Mouse (Mus musculus) left cerebral cortex, adult 2 months (tissue): Measurements from ENCODE around the gene Cog1. TPM values are rescaled to one million over a fixed set of nuclear protein-coding genes. Genes with fewer than 3 reads are reported as not detected.

Experiments used
- DNase-seq, 2 experiments: peaks; one replicate each; pipeline ENCODE4 v3.0.0; 2021 to 2022; ENCODE audit warnings: low spot score in 2 of 2, mixed read lengths in 1 of 2; ENCODE audit errors: extremely low spot score in 1 of 2
- H3K27ac ChIP-seq: fragments of 200-600 bp; 2 replicates; pipeline ENCODE4 v1.8.1; 2022
- H3K4me3 ChIP-seq: fragments of 200-600 bp; 2 replicates; pipeline ENCODE4 v1.8.1; 2022
- CTCF ChIP-seq: fragments of 200-600 bp; IDR thresholded peaks from 2 replicates; pipeline ENCODE4 v1.8.1; 2022; ENCODE audit warnings: antibody characterized with exemption, mild to moderate bottlenecking, moderate library complexity
- intact Hi-C: fragments of 180-260 bp; cut with DNase I; formaldehyde crosslinking; loops from one replicate; pipeline ENCODE4 v1.15.1; 2025
- total RNA-seq, 2 experiments: library from RNA; stranded (reverse); gene quantifications; 2 replicates each; pipeline ENCODE4 v1.2.3; 2021

Cog1 gene
- total RNA-seq, 2 experiments from 2014 or later = 50.3 to 52.3 TPM

DNA sequence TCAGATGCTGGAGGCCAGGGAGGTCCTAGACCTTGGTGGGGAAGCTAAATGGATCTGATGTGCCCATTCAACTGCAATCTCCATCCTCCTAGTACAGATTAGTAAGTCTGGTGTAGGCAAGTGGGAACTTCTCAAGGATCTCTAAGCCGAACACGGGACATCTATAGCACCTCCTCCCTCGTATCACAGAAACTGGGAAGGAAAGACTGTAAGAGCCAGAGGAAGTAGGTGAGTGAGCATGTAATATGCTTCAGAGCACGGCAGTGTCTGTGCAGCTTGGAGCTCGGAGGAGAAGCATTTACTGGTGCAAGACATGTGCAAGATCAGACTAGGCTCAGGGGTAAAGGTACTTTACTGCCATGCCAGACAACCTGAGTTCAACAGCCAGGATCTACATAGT is 19.9 kb downstream of the Cog1 start:
- TF ChIP-seq CTCF = no peak
- intact Hi-C loops = no loop called here
- Histone ChIP-seq H3K27ac (no peak overlapping the region), H3K4me3 (no peak overlapping the region)
- DNase-seq = no peak

DNA sequence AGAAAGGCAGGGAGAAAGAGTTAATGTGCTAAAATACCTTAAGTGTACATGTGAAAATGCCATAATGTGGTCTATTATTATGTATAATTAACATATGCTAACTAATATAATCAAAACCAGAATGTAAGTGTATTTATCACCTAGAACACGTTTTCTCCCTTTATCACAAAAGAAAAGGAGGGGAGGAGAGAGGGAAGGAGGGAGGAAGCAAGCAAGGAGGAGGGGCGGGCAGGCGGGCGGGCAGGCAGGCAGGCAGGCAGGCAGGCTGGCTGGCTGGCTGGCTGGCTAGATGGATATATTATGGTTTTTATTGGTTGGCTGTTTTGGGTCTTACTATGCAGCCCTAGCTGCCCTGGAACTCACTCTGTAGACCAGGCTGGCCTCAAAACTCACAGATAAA is 20.7 kb downstream of the Cog1 start:
- intact Hi-C loops = no loop called here
- Histone ChIP-seq H3K4me3 (no peak overlapping the region), H3K27ac (no peak overlapping the region)
- no peak for TF ChIP-seq CTCF
- no peak for DNase-seq

DNA sequence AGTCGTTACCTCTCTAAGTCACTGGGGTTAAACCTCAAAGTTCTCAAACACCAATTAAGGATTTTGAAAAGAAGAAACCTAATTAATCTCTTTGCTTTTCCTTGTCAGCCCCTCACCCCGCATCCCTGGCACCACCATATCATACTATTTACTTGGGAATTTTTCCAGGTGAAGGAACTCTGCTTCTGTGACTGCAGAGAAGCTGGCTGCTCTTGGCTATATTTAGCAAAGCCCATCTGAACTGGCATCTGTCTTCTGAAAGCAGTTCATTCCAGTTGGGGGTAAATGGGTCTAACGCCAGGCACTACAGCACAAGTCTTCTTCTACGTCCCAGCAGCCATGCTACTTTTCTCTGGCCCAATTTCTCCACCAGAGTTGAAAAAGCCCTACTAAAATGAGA is 24.6 kb downstream of the Cog1 start:
- no peak overlapping the region for H3K27ac ChIP-seq
- no peak overlapping the region for H3K4me3 ChIP-seq
- TF ChIP-seq CTCF = no peak
- no peak for DNase-seq
- intact Hi-C loops = no loop called here

DNA sequence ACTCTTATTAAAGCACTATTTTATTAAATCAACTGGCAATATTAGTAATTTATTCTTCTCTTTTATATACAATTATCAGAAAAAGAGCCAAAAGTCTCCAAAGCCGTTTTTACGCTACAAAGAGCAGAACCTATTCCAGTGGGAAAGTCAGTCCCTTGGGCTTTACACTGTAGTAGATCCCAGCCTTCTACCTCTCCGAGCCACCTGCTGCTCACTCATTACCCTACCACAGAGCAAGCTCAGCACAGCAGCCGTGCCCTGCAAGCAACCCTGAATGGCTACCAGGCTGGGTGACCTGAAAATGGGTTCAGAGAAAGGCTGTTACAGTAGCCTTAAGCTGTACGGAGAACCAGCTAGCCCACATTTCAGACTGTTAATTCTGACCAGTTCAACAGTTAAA is 25.6 kb downstream of the Cog1 start:
- DNase-seq = no peak
- TF ChIP-seq CTCF = no peak
- no peak overlapping the region for H3K27ac ChIP-seq
- no peak overlapping the region for H3K4me3 ChIP-seq
- intact Hi-C loops = no loop called here

DNA sequence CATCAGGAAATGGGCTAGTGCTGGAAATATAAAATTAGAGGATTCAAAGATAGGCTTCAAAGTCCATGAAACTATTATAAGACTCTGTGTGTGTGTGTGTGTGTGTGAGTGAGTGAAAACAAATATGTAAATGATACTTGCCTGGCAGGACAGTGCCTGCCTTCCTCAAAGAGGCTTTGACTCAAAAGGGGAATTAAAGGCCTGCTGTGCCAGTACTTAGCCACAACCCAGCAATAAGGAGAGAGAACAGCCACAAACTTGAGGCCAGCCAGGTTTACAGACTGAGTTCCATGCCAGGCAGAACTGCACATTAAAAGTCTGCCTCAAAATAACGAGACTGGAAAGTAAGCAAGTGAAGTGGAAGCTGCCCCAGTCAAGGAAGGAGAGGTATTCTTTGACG is 27.9 kb downstream of the Cog1 start:
- Histone ChIP-seq H3K4me3 (no peak overlapping the region), H3K27ac (no peak overlapping the region)
- intact Hi-C loops = no loop called here
- DNase-seq = no peak
- TF ChIP-seq CTCF = no peak

DNA sequence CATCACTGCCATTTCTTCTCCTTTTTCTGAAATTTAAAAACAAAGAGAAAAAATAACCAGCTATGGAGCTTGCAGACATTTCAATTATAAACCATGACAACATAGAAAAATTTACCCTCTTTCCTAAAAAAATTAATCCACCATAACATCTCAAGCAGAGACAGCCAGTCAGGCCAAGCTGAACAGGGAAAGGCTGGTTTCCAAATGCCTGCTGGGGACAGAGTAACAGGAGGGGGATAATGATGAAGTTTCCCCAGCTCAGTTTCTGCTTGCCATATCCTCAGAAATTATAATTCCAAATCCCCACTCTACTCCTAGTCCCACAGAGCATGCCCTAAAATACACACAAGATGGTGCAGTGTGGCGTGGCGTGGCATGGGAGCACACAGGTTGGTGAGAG is 28.4 kb downstream of the Cog1 start:
- no peak for DNase-seq
- Histone ChIP-seq H3K4me3 (no peak overlapping the region), H3K27ac (no peak overlapping the region)
- no peak for TF ChIP-seq CTCF
- intact Hi-C loops = no loop called here

DNA sequence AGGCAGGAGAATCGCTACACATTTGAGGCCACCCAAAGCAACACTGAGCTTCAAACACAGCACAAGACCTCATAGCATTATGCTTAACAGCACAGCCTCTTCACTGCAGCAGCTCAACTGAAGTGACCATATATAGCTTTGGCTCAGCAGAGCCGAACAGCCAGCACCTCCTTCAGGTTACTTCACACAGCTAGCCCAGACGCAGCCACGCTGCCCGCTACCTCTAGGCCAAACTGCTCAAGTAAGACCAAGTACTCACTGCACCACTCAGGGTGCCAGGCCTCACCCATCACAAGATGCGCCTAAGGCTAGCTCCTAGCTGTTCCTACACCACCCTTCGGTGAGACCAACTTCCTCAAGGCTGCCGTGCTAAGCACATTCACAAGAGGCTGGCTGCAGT is 29.4 kb downstream of the Cog1 start:
- TF ChIP-seq CTCF = no peak
- DNase-seq = no peak
- H3K27ac ChIP-seq = no peak overlapping the region
- intact Hi-C loops = no loop called here
- H3K4me3 ChIP-seq = no peak overlapping the region

DNA sequence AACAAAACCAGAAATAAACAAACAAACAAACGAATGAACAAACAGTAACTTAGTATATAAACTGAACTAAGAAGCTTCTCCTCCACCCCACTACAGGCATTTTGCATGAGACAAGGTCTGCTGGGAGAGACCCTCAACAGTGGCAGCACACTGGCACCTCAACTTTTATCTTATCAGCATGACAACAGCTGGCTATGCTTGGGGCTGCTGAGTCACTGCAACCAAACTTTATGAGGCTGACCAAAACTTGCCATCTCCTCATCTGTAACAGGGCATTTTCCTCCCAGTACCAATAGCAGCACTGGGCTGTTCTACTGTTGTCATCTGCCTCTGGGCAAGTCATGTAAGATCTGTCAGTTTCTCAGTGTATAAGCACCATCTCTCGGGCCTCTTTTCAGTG is 32.0 kb downstream of the Cog1 start:
- intact Hi-C loops = no loop called here
- H3K27ac ChIP-seq = no peak overlapping the region
- no peak overlapping the region for H3K4me3 ChIP-seq
- no peak for DNase-seq
- TF ChIP-seq CTCF = no peak

DNA sequence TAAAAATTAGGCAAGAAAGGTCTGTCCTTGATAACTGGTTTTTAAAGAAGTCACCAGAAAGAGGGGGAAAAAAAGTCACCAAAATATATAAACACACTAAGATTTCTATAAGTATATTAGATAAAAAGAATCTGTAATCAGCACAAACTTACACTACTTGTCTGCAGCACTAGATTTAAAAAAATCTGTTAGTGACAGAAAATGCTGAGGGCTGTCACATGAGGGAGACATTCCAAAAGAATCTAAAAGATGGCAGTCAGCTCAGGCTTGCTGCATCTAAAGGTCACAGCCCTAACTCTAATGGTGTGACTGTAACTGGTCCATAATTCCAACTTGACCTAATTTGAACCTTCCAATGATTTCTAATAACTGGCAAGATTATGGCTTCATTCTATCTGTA is 33.0 kb downstream of the Cog1 start:
- DNase-seq = no peak
- H3K4me3 ChIP-seq = peak overlapping the region; percentile 75
- H3K27ac ChIP-seq = no peak overlapping the region
- intact Hi-C loops = no loop called here
- TF ChIP-seq CTCF = no peak; the same call in 1 of the 2 replicates

DNA sequence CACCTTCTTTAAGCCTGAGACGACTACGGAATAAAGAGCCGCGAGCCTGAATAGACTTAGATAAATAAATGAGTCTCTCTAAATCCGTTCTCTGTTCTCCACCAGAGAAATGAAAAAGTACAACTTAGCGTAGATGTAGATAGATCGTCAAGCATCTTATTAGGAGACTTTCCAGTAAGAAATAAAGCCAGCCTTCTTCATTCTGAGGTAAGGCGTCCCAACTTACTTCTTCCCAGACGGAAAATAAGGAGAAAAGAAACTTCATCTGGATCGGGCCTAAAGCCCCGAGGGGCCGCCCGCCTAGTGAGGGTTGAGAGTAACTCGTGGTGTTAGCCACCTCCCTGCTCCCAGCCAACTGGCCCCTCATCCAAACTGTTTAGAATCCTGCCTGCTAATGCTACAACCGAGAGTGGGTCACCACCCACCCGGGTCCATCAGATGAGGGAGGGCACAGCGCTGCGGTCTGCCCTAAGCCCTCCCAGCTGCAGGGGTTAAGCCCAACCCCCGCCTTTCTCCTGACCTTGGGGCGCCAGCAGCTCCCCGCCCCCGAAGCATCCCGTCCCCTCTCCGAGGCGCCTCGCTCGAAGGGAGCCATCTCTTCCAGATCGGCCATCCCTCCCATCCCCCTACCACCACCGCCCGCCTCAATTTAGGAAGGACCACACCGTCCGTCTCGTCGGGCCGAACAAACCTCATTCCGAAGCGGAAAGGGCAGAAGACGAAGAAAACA is 34.1 kb downstream of the Cog1 start:
- peak overlapping the region; percentile 75 for H3K4me3 ChIP-seq
- peak overlapping the region; percentile 93 for H3K27ac ChIP-seq
- no peak for TF ChIP-seq CTCF
- intact Hi-C loops = no loop called here
- DNase-seq = peak in 1 of 2 experiments; percentile 28

DNA sequence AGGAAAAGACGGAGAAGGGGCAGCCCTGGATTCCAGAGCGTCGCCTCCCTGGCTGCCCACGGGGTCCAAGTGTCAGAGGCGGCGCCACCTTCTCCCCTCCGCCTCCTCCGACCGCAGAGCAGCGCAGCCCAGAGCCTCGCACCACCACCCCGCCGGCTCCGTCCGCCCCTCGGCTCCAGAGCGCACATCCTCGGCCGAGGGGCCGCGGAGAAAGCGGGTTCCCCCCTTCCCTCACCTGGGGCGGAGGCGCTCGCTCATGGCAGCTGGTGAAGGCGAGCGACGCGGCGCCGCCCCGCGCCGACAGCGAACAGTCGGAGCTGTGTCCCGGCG is 34.6 kb downstream of the Cog1 start:
- intact Hi-C loops = no loop called here
- peak overlapping the region; percentile 93 for H3K27ac ChIP-seq
- DNase-seq = no peak
- peak overlapping the region; percentile 75 for H3K4me3 ChIP-seq
- TF ChIP-seq CTCF = no peak

DNA sequence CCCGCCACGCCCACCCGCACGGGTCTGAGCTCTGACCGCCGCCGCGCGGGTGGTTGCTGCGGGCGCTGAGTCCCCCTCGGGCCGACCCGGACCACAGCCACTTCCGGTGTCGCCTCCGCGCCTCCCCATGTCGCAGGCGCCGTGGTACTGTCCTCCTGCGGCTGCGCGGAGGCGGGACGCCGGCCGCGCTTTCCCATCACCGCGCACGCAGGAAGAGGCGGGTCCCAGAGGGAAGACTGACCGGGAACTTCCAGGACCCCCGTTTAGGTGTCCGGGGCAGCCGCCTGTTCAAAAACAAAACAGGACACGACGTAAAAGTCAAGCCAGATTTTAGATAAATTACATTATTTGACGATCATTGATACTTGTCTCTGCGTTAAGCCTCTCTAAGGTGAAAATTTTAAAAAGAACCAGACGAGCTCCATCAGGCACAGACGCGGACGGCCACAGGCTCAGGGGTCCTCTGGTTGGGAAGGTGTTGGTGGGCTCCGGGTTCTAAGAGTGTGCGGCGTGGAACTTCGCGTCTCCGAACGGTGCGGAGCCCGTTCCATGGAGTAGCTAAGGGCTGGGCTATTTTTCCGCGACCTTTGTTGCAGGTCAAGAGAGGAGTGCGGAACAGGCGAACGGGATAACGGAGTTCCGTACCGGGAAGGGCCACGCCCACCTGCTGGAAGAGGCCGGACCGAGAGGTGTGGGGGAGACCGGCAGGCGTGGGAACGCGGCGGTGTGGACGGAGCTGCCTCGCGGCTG is 35.2 kb downstream of the Cog1 start, which contains the start of the genes Fam104a and D11Wsu47e:
Gene Fam104a, minus strand, starts transcription at position 199 of the 750 bp plus-strand sequence.
Gene D11Wsu47e, plus strand, starts transcription at position 456 of the 750 bp plus-strand sequence.
- TF ChIP-seq CTCF = no peak
- peak within 1 kb of the TSS; percentile 75 for H3K4me3 ChIP-seq
- intact Hi-C loops = loop anchor here (1.0 kb wide), 1 partner anchor 35 kb away; the partner anchor contains the start of gene Cog1
- peak; percentile 95 for DNase-seq
- H3K27ac ChIP-seq = peak within 1 kb of the TSS; percentile 93
